Mouse (Mus musculus) neural tube, embryonic 13.5 days (tissue): ENCODE measurements at regions not wholly inside any gene's neighbourhood (a gene's known extent, or its start where the extent isn't known, plus 50 kb on each side); places are given as distances from the start of the nearest gene placed in this dataset.
A peak's percentile ranks its signal among the peaks of the same experiment; 100 is the strongest.

Experiments used
- ATAC-seq: fragments of 200-750 bp; cut with Nextera tagmentation; 2 replicates; pipeline ENCODE4 v1.8.0; 2017; ENCODE audit warnings: low read depth, mild to moderate bottlenecking, moderate TSS enrichment, moderate library complexity
- H3K27ac ChIP-seq: fragments of 300-500 bp; sonication (generic); replicated peaks from 2 replicates; pipeline ENCODE4 v1.5.1; 2015; ENCODE audit warnings: moderate library complexity, mild to moderate bottlenecking, inconsistent platforms
- H3K27me3 ChIP-seq: fragments of 300-500 bp; sonication (generic); 2 replicates; pipeline ENCODE4 v1.6.1; 2015; ENCODE audit warnings: mild to moderate bottlenecking, inconsistent platforms
- H3K36me3 ChIP-seq: fragments of 300-500 bp; sonication (generic); 2 replicates; pipeline ENCODE4 v1.6.1; 2015; ENCODE audit warnings: mild to moderate bottlenecking, inconsistent platforms
- H3K4me1 ChIP-seq: fragments of 300-500 bp; sonication (generic); replicated peaks from 2 replicates; pipeline ENCODE4 v1.6.1; 2015; ENCODE audit warnings: inconsistent platforms
- H3K4me2 ChIP-seq: fragments of 300-500 bp; sonication (generic); 2 replicates; pipeline ENCODE4 v1.6.1; 2015; ENCODE audit warnings: inconsistent platforms, mild to moderate bottlenecking, moderate library complexity
- H3K4me3 ChIP-seq: fragments of 300-500 bp; sonication (generic); 2 replicates; pipeline ENCODE4 v1.5.1; 2015; ENCODE audit warnings: mild to moderate bottlenecking, inconsistent platforms
- H3K9ac ChIP-seq: fragments of 300-500 bp; sonication (generic); 2 replicates; pipeline ENCODE4 v1.6.1; 2015; ENCODE audit warnings: moderate library complexity, mild to moderate bottlenecking, inconsistent platforms
- H3K9me3 ChIP-seq: fragments of 300-500 bp; sonication (generic); 2 replicates; pipeline ENCODE4 v1.6.1; 2016; ENCODE audit warnings: inconsistent platforms
- WGBS: fragments of 180-500 bp; shearing (Covaris S2); methylation state at CpG from one replicate; pipeline ENCODE4 v1.1.7; 2015; 5-methylcytosine and 5-hydroxymethylcytosine counted together

DNA sequence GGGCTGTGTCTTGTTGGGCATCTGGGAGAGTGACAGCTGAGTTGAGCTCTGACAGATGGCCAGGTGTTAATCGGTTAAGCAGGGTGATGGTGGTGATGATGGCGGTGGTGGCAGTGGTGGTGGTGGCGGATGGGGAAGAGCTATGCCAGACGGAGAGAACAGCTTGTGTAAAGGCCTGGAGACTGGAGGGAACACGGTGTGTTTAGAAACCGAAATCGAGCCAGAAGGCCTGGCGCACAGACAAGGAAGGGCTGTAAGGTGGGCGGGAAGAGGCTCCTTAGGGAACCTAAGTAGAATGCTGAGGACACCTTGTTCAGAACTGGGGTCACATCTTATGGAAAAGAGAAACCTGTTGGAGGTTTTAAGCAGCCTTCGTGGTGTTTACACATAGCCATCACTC, 698.5 kb downstream of the Hs3st4 start:
- peaks cover 9% of the 10 kb centered on the region for H3K4me1 ChIP-seq
- H3K9ac ChIP-seq: no peak overlapping the region
- WGBS: 83% methylated on average over 10 of the region's 10 CpGs
- no peak for ATAC-seq
- no peak overlapping the region for H3K27ac ChIP-seq
- H3K4me2 ChIP-seq: no peak overlapping the region
- H3K27me3 ChIP-seq: no peaks in the 10 kb centered on the region
- H3K36me3 ChIP-seq: no peaks in the 10 kb centered on the region
- no peak overlapping the region for H3K4me3 ChIP-seq
- no peaks in the 10 kb centered on the region for H3K9me3 ChIP-seq

DNA sequence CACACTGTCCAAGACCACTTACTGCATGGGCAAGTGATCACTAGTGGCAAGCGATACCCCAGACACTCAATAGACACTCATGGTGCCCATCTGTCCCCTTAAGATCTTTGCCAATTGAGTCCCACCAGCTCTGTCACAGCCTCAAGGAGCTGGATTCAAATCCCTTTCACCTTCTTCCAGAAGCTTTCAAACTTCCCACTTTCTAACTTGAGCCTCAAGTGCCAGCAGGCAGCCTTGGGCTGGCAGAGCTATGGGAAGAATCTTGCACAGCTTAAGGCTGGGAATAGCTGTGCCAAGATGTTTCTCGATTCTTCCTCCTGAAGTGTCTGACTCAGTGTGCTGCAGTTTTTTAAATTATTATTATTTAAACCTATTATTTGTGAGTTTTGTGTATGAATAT, 699.2 kb downstream of the Hs3st4 start:
- ATAC-seq: no peak
- Histone ChIP-seq H3K4me1 (peaks cover 9% of the 10 kb centered on the region), H3K27me3 (no peaks in the 10 kb centered on the region), H3K27ac (no peak overlapping the region), H3K9me3 (no peaks in the 10 kb centered on the region), H3K36me3 (no peaks in the 10 kb centered on the region), H3K4me2 (no peak overlapping the region), H3K4me3 (no peak overlapping the region), H3K9ac (no peak overlapping the region)
- 90% methylated on average over 2 of the region's 2 CpGs for WGBS

- WGBS: 68% methylated on average over 2 of the region's 2 CpGs
- ATAC-seq: no peak
- no peak overlapping the region for H3K4me2 ChIP-seq
Measured at GRCm38 (mm10) chr7:124685424-124685823, 702.8 kb downstream of the Hs3st4 start.

DNA sequence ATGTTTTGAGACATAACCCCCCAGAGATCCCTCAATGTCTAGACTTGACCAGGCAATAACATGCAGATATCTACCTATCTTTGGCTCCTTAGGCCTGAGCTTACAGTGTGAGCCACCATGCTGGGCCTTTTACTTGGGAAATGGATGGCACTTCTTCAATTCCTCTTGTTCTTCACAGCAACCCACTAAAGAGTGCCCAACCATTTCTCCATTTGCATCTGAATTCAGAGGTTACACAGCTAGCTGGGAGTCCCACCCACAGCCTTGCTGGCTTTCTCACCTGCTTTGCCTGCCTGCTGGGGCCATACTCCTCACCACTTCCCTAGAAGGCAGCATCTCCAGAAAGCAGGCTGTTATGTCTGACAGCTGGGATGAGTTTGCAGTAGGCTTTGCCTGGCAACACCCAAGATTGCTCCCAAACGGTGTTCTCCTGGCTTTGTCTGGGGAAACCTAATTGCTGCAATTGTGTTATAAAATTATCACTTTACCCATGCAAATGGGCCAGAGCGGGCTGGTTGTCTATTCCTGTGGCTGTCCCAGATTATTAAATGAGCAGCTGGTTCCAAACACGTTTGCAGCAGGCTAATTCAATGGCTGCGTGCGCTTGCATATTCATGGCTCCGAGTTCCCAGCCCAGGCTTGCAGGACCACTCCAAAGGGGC, 721.6 kb downstream of the Hs3st4 start:
- peaks cover 18% of the 10 kb centered on the region for H3K4me1 ChIP-seq
- WGBS: 20% methylated on average over 6 of the region's 6 CpGs
- no peak overlapping the region for H3K27ac ChIP-seq
- no peak for ATAC-seq
- no peak overlapping the region for H3K4me2 ChIP-seq
- H3K9ac ChIP-seq: no peak overlapping the region
- H3K27me3 ChIP-seq: no peaks in the 10 kb centered on the region
- H3K36me3 ChIP-seq: no peaks in the 10 kb centered on the region
- no peak overlapping the region for H3K4me3 ChIP-seq
- no peaks in the 10 kb centered on the region for H3K9me3 ChIP-seq

More at GRCm38 (mm10) chr7:124685424-124685823, 702.8 kb downstream of the Hs3st4 start:
- Histone ChIP-seq H3K36me3 (no peaks in the 10 kb centered on the region), H3K9ac (no peak overlapping the region), H3K4me3 (no peak overlapping the region), H3K9me3 (no peaks in the 10 kb centered on the region), H3K27ac (no peak overlapping the region), H3K4me1 (peaks cover 7% of the 10 kb centered on the region), H3K27me3 (no peaks in the 10 kb centered on the region)

GRCm38 (mm10) chr7:124707143-124707542, 724.5 kb downstream of the Hs3st4 start:
- no peak overlapping the region for H3K4me3 ChIP-seq
- H3K27ac ChIP-seq: no peak overlapping the region
- 43% methylated on average over 3 of the region's 3 CpGs for WGBS
- H3K9me3 ChIP-seq: no peaks in the 10 kb centered on the region
- no peaks in the 10 kb centered on the region for H3K36me3 ChIP-seq
- H3K4me2 ChIP-seq: no peak overlapping the region
- H3K9ac ChIP-seq: no peak overlapping the region
- H3K4me1 ChIP-seq: peaks cover 25% of the 10 kb centered on the region
- no peaks in the 10 kb centered on the region for H3K27me3 ChIP-seq
- no peak for ATAC-seq

GRCm38 (mm10) chr7:124708771-124709485, 726.3 kb downstream of the Hs3st4 start:
- Histone ChIP-seq H3K36me3 (no peaks in the 10 kb centered on the region), H3K9ac (no peak overlapping the region), H3K4me1 (peaks cover 24% of the 10 kb centered on the region), H3K27ac (peak overlapping the region; percentile 49; the same call in 1 of the 2 replicates), H3K27me3 (no peaks in the 10 kb centered on the region), H3K9me3 (no peaks in the 10 kb centered on the region), H3K4me2 (peak overlapping the region; percentile 22), H3K4me3 (no peak overlapping the region)
- 21% methylated on average over 11 of the region's 11 CpGs for WGBS
- ATAC-seq: peak; percentile 78

GRCm38 (mm10) chr7:124720927-124721326, 723.5 kb upstream of the Kdm8 start:
- H3K4me3 ChIP-seq: no peak overlapping the region
- peaks cover 6% of the 10 kb centered on the region; the same call in 1 of the 2 replicates for H3K4me1 ChIP-seq
- WGBS: 55% methylated on average over 1 of the region's 1 CpGs
- ATAC-seq: no peak
- no peak overlapping the region for H3K9ac ChIP-seq
- no peak overlapping the region for H3K27ac ChIP-seq
- H3K4me2 ChIP-seq: no peak overlapping the region
- no peaks in the 10 kb centered on the region for H3K9me3 ChIP-seq
- no peaks in the 10 kb centered on the region for H3K36me3 ChIP-seq
- H3K27me3 ChIP-seq: no peaks in the 10 kb centered on the region

- H3K4me2 ChIP-seq: no peak overlapping the region
Measured at GRCm38 (mm10) chr7:124742086-124742485, 702.4 kb upstream of the Kdm8 start.

DNA sequence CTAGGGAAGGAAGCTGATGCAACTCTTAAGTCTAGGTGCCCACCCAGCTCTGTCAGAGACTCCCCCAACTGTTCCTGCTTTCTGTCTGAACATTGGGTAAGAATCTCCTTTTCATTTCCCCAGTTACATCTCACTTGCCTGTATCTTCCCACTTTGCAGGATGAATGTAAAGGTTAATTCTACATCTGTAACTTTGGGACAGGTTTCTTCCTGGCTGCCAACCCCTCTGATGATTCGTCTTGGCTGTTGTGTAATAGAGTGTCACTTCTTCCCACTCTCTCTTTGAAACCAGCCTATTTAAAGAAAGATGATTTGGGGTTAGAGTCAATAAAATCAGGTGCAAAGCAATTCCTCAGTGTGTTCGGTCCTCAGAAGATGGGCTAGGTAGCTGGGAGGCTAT, 698.2 kb upstream of the Kdm8 start:
- Histone ChIP-seq H3K9me3 (no peaks in the 10 kb centered on the region), H3K27ac (no peak overlapping the region), H3K9ac (no peak overlapping the region), H3K36me3 (no peaks in the 10 kb centered on the region), H3K27me3 (no peaks in the 10 kb centered on the region), H3K4me2 (no peak overlapping the region), H3K4me3 (no peak overlapping the region), H3K4me1 (no peaks in the 10 kb centered on the region)
- no peak for ATAC-seq
- 78% methylated on average over 2 of the region's 2 CpGs for WGBS

More at GRCm38 (mm10) chr7:124742086-124742485, 702.4 kb upstream of the Kdm8 start:
- H3K4me3 ChIP-seq: no peak overlapping the region
- H3K27ac ChIP-seq: no peak overlapping the region
- no peaks in the 10 kb centered on the region for H3K27me3 ChIP-seq
- no peaks in the 10 kb centered on the region for H3K36me3 ChIP-seq
- ATAC-seq: no peak
- H3K4me1 ChIP-seq: no peaks in the 10 kb centered on the region
- 8% methylated on average over 2 of the region's 2 CpGs for WGBS
- H3K9ac ChIP-seq: no peak overlapping the region
- no peaks in the 10 kb centered on the region for H3K9me3 ChIP-seq

DNA sequence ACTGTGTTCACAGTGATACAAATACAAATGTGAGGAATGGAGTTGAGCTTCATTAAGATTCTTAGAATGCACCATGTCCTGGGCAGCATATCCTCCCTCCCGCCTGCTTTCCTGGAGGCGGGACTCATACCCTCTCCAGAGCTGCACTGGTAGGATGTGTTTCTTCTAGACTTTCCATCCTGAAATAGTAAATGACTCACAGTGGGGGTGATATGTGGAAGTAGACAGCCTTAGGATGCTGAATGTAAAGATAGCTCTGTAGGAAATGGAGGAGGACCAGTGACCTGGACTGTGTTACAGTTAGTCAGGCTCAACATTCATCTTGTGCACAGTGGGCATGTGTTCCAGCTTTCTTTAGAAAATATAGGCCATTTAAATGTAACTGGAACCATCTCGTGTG, 696.1 kb upstream of the Kdm8 start:
- no peaks in the 10 kb centered on the region for H3K9me3 ChIP-seq

DNA sequence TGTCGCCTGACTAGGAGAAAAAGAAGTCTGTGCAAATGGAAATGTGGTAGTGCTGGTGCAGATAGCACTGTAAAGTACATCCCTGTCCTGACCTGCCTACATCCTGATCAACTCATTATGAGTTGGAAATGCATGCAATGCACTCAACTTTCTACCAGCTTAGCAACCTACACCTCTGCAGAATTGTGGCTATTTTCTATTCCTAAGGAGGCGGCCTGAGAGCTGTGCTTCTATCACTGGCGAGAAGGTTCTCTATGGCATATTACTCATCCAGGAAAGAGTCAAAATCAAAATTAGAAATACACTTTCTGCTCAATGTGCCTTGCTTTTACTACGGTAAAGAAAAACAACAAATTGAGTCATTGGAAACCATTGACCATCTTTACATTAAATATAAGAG, 685.4 kb upstream of the Kdm8 start:
- Histone ChIP-seq H3K4me3 (no peak overlapping the region), H3K27ac (no peak overlapping the region), H3K4me2 (no peak overlapping the region), H3K4me1 (no peaks in the 10 kb centered on the region), H3K36me3 (no peaks in the 10 kb centered on the region), H3K27me3 (no peaks in the 10 kb centered on the region), H3K9me3 (no peaks in the 10 kb centered on the region), H3K9ac (no peak overlapping the region)
- ATAC-seq: no peak
- 90% methylated on average over 4 of the region's 4 CpGs for WGBS

More for the DNA sequence above, 696.1 kb upstream of the Kdm8 start:
- H3K4me3 ChIP-seq: no peak overlapping the region
- H3K27ac ChIP-seq: no peak overlapping the region
- no peaks in the 10 kb centered on the region for H3K4me1 ChIP-seq
- H3K36me3 ChIP-seq: no peaks in the 10 kb centered on the region
- no peak overlapping the region for H3K4me2 ChIP-seq
- ATAC-seq: no peak
- 74% methylated on average over 3 of the region's 3 CpGs for WGBS
- no peak overlapping the region for H3K9ac ChIP-seq
- no peaks in the 10 kb centered on the region for H3K27me3 ChIP-seq

DNA sequence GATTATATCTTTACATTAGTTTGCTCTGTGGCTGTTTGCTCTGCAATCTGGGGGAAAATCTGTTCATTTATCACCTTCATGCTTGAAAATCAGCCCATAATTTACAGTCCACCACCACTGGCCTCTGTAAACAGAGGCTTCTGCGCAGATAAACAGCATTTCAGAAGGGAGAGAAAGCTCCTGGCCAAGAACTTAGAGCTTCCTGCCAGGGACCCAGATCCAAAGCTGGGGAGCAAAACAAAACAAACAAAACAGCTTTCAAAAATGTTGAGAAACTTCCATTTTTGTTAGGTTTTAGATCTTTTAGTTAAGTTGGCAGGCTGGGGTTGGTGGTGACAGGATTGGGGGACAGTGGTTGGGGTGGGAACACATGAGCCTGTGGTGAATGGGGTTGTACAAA, 666.7 kb upstream of the Kdm8 start:
- Histone ChIP-seq H3K9ac (no peak overlapping the region), H3K27ac (no peak overlapping the region), H3K4me2 (no peak overlapping the region), H3K4me1 (no peaks in the 10 kb centered on the region), H3K36me3 (no peaks in the 10 kb centered on the region), H3K27me3 (no peaks in the 10 kb centered on the region), H3K4me3 (no peak overlapping the region), H3K9me3 (no peaks in the 10 kb centered on the region)
- no peak for ATAC-seq
- WGBS: 70% methylated on average over 1 of the region's 1 CpGs
